Mouse (Mus musculus): ENCODE data around the gene Pgm2. TPM values are rescaled to one million over a fixed set of nuclear protein-coding genes. Genes with fewer than 3 reads are reported as not detected.

Pgm2 gene
- polyA plus RNA-seq, 1 experiment from 2014 or later = 37.6 TPM

GRCm38 (mm10) chr5:64164414-64164813 lies 71.7 kb downstream of the Pgm2 start:
- Histone ChIP-seq H3K36me3 (no peaks in the 10 kb centered on the region), H3K27me3 (peaks cover 33% of the 10 kb centered on the region), H3K27ac (no peak overlapping the region), H3K4me1 (peaks cover 4% of the 10 kb centered on the region; the same call in 1 of the 2 replicates), H3K4me3 (no peak overlapping the region), H3K9me3 (no peaks in the 10 kb centered on the region), H3K4me2 (replicated peaks) (no peak overlapping the region), H3K9ac (no peak overlapping the region)
- WGBS = 89% methylated on average over 3 of the region's 3 CpGs
- ATAC-seq (ENCODE audit: insufficient number of reproducible peaks, insufficient read depth, low FRiP score, low TSS enrichment) = no peak

GRCm38 (mm10) chr5:64165826-64166225 lies 73.1 kb downstream of the Pgm2 start:
- H3K27ac ChIP-seq = no peak overlapping the region
- no peak overlapping the region for H3K4me2 ChIP-seq (replicated peaks)
- no peaks in the 10 kb centered on the region for H3K36me3 ChIP-seq
- peaks cover 19% of the 10 kb centered on the region for H3K27me3 ChIP-seq
- no peaks in the 10 kb centered on the region for H3K9me3 ChIP-seq
- no peaks in the 10 kb centered on the region for H3K4me1 ChIP-seq
- H3K9ac ChIP-seq = no peak overlapping the region
- ATAC-seq (ENCODE audit: insufficient number of reproducible peaks, insufficient read depth, low FRiP score, low TSS enrichment) = no peak
- 69% methylated on average over 2 of the region's 2 CpGs for WGBS
- no peak overlapping the region for H3K4me3 ChIP-seq

DNA sequence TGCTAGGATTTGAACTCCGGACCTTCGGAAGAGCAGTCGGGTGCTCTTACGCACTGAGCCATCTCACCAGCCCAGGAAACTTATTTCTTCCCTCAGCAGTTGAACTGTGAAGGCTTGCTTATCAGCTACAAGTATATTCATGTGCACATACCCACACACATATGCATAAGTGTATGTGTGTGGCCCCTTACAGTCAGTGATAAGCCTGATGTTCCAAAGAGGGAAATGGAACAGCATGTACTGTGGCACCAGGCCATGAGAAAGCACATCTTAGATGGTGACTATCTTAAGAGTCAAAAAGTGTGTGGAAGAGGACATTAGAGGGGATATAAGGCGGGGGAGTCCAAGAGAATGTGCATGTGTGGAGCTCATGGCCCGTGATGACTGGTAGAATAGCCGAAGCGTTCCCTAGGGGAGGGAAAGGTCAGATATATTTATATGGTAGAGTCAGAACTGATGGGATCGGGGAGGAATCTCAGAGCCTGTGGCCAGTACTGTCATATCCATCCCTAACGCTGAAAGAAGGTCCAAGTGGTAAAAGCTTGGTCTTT lies 76.3 kb downstream of the Pgm2 start:
- 91% methylated on average over 10 of the region's 10 CpGs for WGBS

DNA sequence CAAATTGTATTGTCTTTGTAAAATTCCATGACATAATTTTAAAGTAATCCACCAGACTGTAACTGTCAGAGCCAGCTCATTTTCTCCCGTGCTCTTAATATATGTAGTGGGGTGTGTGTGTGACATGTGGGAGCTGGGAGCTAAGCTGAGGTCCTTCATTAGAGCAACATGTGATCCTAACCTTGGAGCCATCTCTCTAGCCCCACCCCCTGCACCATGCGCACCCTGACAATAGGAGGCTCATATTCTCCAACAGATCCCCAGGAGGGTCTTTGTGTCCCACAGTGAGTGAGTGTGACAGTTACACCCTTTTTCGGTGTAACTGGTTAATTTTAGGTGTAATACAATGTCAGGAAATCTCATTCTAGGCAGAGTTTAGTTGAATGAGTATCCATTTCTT lies 80.1 kb downstream of the Pgm2 start:
- Histone ChIP-seq H3K4me3 (no peak overlapping the region), H3K4me1 (no peaks in the 10 kb centered on the region), H3K27me3 (no peaks in the 10 kb centered on the region), H3K27ac (no peak overlapping the region), H3K36me3 (no peaks in the 10 kb centered on the region), H3K9ac (no peak overlapping the region), H3K4me2 (replicated peaks) (no peak overlapping the region), H3K9me3 (no peaks in the 10 kb centered on the region)
- ATAC-seq (ENCODE audit: insufficient number of reproducible peaks, insufficient read depth, low FRiP score, low TSS enrichment) = no peak
- 76% methylated on average over 3 of the region's 3 CpGs for WGBS

More for the DNA sequence above, 76.3 kb downstream of the Pgm2 start:
- H3K27ac ChIP-seq = no peak overlapping the region
- no peak overlapping the region for H3K4me3 ChIP-seq
- H3K27me3 ChIP-seq = no peaks in the 10 kb centered on the region
- no peak overlapping the region for H3K4me2 ChIP-seq (replicated peaks)
- no peaks in the 10 kb centered on the region for H3K9me3 ChIP-seq
- H3K4me1 ChIP-seq = no peaks in the 10 kb centered on the region
- ATAC-seq (ENCODE audit: insufficient number of reproducible peaks, insufficient read depth, low FRiP score, low TSS enrichment) = no peak
- H3K36me3 ChIP-seq = no peaks in the 10 kb centered on the region
- no peak overlapping the region for H3K9ac ChIP-seq

- no peak overlapping the region for H3K4me2 ChIP-seq (replicated peaks)
- no peak overlapping the region for H3K27ac ChIP-seq
- WGBS = 81% methylated on average over 16 of the region's 16 CpGs
Measured at GRCm38 (mm10) chr5:64173302-64173701, 80.6 kb downstream of the Pgm2 start.

GRCm38 (mm10) chr5:64174429-64174935 lies 81.7 kb downstream of the Pgm2 start:
- H3K36me3 ChIP-seq = no peaks in the 10 kb centered on the region
- no peak overlapping the region for H3K4me3 ChIP-seq
- no peaks in the 10 kb centered on the region for H3K9me3 ChIP-seq
- whole genome bisulfite sequencing = 59% methylated on average over 5 of the region's 5 CpGs
- H3K27me3 ChIP-seq = no peaks in the 10 kb centered on the region
- H3K4me2 ChIP-seq (replicated peaks) = no peak overlapping the region
- ATAC-seq (ENCODE audit: insufficient number of reproducible peaks, insufficient read depth, low FRiP score, low TSS enrichment) = no peak
- H3K9ac ChIP-seq = no peak overlapping the region
- H3K27ac ChIP-seq = no peak overlapping the region
- H3K4me1 ChIP-seq = no peaks in the 10 kb centered on the region

More at GRCm38 (mm10) chr5:64173302-64173701, 80.6 kb downstream of the Pgm2 start:
- ATAC-seq (ENCODE audit: insufficient number of reproducible peaks, insufficient read depth, low FRiP score, low TSS enrichment) = no peak
- Histone ChIP-seq H3K4me1 (no peaks in the 10 kb centered on the region), H3K4me3 (no peak overlapping the region), H3K9me3 (no peaks in the 10 kb centered on the region), H3K27me3 (no peaks in the 10 kb centered on the region), H3K9ac (no peak overlapping the region), H3K36me3 (no peaks in the 10 kb centered on the region)

Small RNA genes lying within 50 kb of the gene (microRNA-seq; reads per million reads assigned to microRNA genes)
- not detected for gene Gm22395
- not detected for gene Gm23967

Other genes starting within 250 kb of the Pgm2 start
- 19.5 and 22.1 TPM in 2 replicates for gene Rell1, start 124.1 kb upstream of the Pgm2 start, polyA plus RNA-seq (2016; fragmentation: Nextera tagmentation; extraction: Ambion mirVana)
- 29.5 and 32.4 TPM in 2 replicates for gene Tbc1d1, start 63.4 kb downstream of the Pgm2 start, polyA plus RNA-seq (2016; fragmentation: Nextera tagmentation; extraction: Ambion mirVana)